Mouse (Mus musculus): ENCODE measurements around the gene Slc45a1. TPM values are rescaled to one million over a fixed set of nuclear protein-coding genes. Genes with fewer than 3 reads are reported as not detected.

Slc45a1 gene
- total RNA-seq, 1 experiment from 2014 or later, result 0.46 TPM

DNA sequence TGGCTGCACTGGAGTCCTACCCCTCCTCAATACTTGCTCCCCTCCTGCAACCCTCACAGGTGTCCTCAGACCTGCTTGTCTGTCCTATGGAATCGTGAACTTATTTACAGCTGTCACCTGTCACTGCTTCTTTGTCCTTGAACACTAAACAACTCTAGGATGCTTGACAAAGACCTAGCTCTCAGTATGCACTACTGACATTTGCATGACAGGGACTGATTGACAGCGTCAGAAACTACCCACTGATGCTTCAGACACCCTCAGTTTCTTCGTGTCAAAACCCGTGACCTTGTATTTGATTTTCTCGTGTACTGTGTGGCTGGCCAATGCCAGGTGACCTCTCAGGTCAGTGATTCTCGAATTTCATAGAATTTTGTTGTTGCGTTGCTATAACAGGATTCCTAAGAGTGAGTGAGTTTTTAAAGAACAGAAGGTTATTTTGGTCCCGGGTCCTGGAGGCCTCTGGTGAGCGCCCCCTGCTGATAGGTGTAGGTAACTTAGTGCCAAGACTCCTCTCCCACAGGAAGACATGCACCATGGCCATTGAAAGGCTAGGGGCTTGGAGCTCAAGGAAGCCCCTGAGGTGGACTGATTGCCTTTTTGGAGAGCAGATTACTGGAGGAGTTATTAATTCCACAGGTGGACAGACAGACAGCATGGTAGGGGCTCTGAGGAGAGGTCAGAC is 8.1 kb upstream of the Slc45a1 start:
- DNase-seq, result peak; percentile 34

DNA sequence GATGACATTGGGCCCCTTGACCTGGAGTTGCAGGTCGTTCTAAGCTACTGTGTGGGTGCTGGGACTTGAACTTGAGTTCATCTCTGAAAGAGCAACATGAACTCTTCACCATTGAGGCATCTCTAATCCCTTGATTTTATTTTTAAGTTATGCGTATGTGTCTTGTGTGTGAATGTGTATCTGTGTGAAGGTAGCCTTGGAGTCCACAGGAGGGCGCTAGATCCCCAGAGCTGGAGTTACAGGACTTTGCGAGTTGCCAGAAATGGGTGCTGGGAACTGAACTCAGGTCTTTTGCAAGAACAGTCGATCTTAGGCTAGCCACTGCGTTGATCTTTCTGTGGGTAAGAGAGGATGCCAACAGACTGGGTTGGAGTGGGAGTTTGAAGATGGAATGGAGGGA is 4.5 kb upstream of the Slc45a1 start:
- DNase-seq, result peak; percentile 18

DNA sequence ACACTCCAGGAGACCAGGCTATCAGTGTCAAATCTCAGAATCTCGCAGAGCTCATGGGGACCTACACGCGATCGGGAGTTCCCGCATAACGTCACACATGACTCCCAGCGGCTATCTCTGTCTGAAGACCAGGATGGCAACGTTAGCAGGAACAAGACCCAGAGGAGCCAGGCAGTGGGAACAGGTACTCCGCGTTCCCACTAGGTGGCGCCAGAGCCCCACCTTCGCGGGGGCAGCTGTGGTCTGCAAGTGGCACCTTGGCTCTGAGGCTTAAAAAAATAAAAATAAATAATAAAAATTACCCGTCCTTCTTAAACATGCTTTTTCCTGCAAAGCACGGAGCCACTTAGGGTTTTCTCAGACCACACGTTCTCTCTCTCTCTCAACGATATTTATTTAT is 4.0 kb upstream of the Slc45a1 start:
- peak; percentile 89 for DNase-seq

DNA sequence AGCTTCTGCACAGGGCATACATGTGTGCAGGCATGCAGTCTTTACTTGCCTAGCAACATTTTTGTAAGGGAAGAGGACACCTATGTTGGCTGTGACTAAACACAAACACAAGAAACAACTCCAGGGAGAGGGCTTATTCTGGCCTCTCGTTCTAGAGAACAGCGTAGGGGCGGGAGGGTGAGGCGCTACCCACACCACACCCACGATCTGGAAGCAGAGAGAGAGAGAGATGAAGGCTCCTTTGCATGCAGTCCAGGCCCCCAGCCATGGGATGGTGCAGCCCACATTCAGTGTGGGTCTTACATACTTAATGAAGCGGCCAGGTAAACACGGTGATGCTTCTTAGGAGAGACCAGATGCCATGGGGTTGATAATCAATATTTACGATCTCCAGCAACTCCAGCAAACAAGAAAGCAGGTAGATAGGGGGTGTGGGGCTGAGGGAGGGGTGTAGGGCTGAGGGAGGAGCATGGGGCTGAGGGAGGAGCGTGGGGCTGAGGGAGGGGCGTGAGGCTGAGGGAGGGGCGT is 1.2 kb upstream of the Slc45a1 start:
- DNase-seq, result no peak

DNA sequence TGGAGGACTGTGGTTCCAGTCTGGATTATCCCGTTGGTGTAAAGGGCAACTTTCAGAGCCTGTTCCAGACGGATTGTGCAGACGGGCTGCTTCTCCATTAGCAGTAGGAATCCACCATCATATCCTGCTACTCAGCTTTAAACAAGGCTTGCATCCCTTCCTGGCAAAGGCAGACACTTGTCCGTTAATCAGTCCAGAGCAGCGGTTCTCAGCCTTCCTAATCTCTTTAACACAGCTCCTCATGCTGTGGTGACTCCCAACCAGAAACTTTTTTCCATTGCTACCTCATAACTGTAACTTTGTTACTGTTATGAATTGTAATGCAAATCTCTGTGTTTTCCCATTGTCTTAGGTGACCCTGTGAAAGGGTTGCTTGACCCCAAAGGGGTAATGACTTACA is 2.6 kb downstream of the Slc45a1 start:
- no peak for DNase-seq

DNA sequence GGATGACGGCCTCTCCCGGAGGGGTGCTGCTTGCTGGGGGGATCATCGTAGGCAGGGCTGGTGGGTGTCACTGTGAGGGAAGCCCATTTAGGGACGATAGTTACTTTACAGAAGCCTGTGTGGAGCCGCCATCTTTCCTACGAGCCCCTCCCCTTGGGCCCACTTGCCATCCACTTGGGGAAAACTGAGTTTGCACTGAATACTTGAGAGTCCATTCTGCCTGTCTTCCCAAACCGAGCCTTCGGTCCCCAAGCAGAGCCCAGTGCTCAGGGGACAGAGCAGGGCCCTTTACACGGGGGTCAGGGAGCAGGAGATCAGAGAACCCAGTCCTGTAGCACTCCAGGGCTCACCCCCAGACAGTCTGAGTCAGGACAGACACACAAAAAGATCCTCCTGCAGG is 7.7 kb downstream of the Slc45a1 start:
- DNase-seq, result no peak

DNA sequence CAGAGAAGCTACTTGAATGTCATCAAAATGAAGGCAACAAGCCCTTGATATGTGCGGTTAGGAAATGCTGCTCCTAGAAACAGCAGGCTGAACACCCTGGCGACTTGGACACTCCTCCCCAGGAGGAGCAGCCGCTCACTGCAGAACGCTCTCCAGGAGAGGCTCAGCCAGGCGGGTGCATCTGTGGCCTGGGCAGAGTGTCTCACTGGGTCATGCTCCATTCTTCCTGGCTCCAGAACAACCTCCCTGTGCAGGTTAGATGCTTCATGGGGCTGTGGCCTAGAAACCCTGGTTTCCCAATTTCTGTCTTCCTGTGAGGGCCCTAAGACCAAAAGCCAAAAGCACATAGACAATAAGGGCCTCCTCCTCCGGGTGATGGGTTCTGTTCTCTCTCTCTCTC is 15.3 kb downstream of the Slc45a1 start:
- no peak for DNase-seq

DNA sequence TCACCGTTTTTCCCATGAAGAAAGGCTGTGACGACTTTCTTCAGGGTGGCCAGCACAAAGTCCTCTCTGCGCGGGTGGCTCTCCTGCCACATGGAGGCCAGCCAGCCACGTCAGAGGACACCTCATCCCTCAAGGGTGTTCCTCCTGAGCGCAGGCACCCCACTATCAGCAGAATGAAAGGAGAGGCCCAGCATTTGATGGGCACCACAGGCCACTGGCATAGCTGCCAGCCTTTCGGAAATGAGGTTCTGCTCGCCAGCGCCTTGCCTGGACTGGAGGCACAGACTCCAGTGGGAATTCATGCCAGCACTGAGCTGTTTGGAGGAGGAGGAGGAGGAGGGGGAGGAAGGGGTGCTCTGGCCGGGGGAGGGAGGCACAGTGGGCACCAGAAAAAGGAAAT is 16.4 kb downstream of the Slc45a1 start:
- no peak for DNase-seq

DNA sequence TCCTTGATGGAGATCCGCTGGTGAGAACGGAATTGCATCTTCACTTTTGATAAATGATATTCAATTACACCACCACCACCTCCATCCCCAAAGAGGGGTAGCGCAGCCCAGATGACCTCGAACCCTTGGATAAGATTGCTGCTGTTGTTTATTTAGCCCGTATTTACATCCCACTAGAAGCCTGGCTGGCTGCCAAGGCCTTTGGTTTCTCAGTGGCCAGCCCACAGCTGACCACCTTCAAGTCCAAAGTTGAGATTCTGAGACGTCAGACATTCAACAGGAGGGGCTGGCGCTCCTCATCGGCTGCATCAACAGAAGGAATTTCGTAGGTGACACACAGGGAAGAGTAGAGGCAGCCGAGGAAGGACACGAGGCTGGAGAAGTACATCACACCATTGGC is 22.7 kb downstream of the Slc45a1 start:
- DNase-seq, result no peak

DNA sequence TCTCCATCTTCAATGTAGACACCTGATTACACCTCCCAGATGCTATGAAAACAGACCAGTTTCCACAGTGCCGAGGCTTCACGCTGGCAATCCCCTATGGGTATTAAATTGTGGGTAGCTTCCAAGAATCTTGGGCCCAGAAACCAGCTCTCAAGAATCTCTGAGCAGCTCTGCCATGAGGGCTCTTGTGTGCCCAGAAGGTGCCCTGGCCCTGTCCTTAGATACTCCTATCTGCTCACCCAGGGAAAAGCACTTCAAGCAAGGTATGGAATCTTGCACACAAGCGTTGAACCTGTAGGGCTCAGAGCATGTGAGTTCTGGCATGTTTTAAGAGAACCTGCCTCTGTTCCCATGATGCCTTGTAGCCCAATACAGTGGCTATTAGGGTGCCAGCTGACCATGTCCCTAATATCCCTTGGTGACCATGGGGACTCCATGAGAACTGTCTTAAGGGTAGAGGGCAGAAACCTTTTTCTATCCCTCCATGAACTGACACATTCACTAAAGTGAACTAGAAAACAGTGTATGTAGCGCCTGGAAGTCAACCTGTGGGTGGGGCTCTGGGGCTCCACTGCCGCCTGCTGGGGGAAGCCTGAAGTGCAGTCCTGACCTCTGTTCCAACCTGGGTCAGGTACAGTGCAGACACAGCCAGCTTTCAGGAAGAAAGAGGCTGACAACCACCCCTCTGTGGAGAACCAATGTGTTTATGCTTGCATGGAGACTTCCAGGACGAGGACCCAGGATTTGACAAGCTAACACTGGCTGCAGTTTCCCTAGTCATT is 25.8 kb downstream of the Slc45a1 start:
- DNase-seq, result peak; percentile 71

DNA sequence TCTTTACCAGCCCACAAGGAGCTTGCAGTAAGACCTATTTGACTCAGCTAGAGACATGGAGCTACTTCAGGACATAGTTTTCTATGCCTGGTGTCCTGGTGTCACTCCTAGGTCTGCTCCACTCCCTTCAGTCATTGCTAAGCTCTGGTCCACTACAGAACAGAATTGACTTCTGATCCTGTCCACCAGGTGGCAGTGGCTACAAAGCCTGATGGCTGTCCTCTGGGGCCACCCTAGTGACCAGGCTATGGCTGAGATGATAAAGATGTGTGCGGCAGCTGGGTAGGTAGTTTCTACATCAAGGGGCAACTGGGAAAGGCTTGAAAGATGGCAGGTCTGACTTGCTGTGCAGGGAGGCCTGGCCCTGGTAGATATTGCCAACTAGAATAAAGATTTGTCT is 26.5 kb downstream of the Slc45a1 start:
- peak; percentile 69 for DNase-seq

DNA sequence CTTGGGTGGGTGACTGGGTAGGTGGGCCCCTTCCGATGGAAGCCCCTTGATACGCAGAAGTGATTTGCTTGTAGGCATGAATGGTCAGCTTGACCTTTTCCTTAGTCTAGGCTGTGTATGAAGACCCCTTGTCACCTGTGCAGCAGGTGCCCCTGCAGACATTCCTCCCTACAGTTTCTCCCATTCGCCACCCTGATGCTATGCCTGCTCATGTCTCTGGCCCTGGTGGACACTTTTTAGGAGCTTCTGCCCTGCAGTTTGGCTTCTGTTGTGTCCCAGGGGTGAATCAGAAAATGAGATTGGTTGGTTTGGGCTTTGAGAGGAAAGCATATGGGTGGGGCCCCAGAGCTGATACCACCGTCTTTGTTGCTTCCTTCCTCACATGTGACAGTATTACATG is 27.0 kb downstream of the Slc45a1 start:
- DNase-seq, result no peak

DNA sequence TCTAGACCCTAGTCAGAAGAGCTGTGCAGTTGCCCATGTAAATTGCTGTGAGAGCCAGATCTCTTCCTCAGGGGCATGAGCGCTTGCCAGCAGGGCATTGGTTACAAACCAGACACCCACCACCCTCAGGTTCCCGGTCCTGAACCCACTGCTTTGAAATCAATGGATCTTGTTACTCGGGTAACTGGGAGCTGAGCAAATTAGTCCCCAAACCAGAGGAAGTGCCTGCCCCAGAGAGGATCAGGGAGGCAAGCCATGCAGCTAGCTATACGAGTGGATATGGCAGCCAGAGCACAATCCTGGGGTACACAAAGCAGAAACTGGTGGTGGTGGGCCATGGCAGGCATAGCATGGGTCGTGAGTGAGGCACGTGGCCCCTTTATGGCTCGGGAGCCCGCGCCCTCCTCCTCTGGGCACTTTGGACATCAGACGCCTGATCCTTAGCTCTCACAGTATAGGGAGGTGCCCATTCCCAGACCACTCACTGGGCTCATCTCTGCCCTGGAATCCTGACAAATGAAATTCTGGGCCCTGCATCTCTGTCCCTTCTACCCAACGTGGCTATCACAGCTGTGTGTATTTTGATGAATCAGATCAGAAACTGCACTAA is 27.7 kb downstream of the Slc45a1 start:
- no peak for DNase-seq

DNA sequence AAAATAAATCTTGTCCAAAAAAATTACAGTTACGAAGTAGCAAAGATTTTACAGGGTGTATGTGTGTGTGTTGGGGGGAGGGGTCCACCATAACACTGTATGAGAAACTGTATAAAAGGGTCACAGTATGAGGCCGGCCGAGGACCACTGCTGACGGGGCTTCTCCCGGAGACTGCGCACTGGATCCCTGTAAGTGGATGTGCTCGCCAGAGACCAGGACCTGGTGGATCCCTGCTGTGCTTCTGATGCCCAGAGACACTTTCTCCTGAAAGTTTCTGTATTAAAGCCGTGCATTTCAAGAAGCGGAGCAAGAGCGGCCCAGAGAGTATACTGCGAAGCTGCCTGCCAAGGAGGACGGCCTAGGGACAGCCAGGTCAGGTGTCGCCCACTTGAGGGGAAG is 29.3 kb downstream of the Slc45a1 start:
- DNase-seq, result no peak

DNA sequence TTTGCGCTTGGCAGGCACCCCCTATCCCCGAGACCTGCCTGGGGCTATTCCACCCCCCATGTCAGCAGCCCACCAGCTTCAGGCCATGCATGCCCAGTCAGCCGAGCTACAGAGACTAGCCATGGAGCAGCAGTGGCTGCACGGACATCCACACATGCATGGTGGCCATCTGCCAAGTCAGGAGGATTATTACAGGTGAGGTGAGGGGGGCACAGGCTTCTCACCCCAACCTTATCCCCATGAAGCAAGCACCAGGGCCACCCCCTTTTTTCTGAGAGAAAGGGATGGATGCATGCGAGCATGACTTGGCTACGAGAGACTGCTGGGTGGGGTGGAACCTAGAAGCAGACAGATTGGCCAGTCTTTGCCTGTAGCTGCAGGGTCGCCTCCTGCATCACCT is 33.0 kb downstream of the Slc45a1 start:
- no peak for DNase-seq

DNA sequence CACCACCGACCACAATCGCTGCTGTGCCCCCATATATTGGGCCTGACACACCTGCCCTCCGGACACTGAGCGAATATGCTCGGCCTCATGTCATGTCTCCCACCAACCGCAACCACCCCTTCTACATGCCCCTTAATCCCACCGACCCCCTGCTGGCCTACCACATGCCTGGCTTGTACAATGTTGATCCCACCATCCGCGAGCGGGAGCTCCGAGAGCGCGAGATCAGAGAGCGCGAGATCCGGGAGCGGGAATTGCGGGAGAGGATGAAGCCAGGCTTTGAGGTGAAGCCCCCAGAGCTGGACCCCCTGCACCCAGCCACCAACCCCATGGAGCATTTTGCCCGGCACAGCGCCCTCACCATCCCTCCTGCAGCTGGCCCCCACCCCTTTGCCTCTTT is 35.1 kb downstream of the Slc45a1 start:
- no peak for DNase-seq

DNA sequence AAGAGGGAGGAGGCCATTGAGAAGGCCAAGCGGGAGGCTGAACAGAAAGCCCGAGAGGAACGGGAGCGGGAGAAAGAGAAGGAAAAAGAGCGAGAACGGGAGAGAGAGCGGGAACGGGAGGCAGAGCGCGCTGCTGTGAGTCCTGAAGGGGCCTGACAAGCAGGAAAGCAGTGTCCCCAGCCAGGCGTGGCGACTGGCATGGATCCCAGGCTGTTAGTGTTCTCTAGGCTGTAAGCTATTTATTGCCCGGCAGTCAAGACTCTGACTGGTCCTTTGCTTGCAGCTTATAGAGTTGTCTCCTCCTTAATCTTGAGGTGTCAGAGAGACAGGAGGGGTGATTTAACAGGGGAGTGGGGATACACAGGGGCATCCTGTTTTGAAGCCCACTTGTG is 35.9 kb downstream of the Slc45a1 start:
- DNase-seq, result no peak

DNA sequence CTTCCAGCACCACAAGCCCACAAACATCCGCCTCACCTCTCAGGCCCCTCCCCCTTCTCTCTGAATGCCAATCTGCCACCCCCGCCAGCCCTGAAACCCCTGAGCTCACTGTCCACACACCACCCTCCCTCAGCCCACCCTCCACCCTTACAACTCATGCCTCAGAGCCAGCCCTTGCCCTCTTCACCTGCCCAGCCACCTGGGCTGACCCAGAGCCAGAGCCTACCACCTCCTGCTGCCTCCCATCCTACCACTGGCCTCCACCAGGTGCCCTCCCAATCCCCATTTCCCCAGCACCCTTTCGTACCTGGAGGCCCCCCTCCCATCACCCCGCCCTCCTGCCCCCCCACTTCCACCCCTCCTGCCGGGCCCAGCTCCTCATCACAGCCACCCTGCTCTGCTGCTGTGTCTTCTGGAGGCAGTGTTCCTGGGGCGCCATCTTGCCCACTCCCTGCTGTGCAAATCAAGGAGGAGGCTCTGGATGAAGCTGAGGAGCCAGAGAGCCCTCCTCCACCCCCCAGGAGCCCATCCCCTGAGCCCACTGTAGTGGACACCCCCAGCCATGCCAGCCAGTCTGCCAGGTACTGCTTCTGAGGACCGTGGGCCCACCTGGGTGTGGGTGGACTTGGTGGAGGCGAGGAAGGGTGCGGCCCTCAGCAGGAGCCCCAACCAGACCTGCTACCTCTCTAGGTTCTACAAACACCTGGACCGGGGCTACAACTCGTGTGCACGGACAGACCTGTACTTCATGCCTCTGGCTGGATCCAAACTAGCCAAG is 36.5 kb downstream of the Slc45a1 start:
- DNase-seq, result no peak

DNA sequence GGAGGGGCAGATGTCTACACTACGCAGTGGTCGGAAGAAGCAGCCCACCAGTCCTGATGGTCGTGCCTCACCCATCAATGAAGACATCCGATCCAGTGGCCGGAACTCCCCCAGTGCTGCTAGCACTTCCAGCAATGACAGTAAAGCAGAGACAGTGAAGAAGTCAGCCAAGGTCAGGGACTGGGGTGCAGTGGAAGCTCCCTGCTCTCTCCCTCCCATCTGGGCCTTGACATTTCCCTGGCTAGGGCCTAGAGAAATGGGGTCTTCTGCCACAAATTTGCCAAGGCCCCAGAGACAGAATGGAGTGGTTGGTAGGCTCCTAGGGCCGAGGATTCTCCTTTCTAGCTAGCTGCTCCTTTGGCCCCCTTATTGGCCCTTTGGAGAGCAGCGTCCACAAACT is 38.3 kb downstream of the Slc45a1 start:
- DNase-seq, result no peak

DNA sequence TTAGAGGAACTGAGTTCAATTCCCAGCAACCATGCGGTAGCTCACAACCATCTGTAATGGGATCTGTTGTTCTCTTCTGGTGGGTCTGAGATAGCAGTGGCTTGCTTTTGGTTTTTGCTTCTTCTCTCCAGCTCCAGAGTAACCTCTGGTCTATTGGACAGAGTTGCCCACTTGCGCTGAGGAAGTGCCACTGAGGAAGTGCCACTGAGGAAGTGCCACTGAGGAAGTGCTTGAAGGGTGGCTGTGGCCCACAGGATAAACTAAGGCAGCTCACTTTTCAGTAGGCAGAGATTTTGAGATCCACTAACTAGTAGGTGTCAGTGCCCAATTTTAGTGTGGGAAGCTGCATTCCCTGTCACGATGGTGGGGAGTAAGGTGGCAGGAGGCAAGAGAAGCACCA is 43.3 kb downstream of the Slc45a1 start:
- no peak for DNase-seq

DNA sequence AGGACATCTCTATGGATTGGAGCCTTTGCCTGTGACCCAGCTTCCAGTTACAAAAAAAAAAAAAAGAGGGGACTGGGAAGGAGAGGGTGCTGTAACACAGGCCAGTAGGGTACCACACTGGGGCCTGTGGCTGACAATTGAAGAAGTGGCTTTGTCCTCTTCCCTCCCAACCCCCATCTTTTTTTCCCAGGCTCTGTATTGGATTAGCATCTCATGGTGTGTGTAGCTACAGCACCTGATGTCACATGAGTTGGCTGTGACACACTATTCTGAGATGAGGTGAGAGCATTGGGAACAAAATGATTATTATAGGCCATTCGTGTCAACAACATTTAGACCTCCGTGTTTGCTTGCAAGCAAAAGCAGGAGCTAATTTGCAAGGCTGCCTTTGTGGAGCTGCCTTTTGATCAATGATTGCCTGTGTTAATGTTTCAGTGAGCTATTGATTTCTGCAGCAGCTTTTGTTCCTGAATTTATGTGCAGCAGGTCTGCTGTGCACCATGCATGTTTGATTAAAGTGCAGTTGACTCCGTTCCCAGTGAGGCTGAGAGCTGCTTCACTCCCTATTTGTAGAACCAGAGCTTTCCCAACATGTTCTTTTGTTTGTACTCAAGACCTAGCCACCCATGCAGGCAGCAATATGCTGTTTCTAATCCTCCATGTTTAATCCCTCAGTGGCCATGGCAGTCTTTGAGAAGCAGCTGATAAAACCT is 45.4 kb downstream of the Slc45a1 start:
- DNase-seq, result no peak

DNA sequence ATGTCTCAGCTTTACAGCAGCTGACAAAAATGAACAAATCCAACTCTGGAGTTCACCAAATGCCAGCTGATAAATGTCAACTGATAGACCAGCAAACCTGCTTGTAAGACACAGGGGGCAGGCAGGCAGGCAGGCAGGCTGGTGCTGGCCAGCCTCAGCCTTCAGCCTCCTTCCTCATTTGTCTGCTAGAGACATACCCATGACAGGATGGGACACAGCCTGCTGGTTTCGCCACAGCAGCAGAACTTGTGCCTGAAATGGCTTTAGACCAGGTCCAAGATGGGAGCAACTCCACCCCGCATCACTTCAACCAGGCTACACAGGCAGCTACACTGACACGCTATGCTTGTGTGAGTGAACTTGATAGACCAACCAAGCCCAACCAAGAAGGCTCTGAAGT is 46.2 kb downstream of the Slc45a1 start:
- no peak for DNase-seq

All from adrenal gland, postnatal 25 days (tissue).